Mouse (Mus musculus) lung, adult 18-20 months (tissue): Measurements from ENCODE around the gene Gpr27.
A peak's percentile ranks its signal among the peaks of the same experiment; 100 is the strongest.

Experiments used
- DNase-seq, 2 experiments: peaks; one replicate each; pipeline ENCODE4 v3.0.0; 2022; ENCODE audit warnings: mixed read lengths in 2 of 2

The Gpr27 gene

DNA sequence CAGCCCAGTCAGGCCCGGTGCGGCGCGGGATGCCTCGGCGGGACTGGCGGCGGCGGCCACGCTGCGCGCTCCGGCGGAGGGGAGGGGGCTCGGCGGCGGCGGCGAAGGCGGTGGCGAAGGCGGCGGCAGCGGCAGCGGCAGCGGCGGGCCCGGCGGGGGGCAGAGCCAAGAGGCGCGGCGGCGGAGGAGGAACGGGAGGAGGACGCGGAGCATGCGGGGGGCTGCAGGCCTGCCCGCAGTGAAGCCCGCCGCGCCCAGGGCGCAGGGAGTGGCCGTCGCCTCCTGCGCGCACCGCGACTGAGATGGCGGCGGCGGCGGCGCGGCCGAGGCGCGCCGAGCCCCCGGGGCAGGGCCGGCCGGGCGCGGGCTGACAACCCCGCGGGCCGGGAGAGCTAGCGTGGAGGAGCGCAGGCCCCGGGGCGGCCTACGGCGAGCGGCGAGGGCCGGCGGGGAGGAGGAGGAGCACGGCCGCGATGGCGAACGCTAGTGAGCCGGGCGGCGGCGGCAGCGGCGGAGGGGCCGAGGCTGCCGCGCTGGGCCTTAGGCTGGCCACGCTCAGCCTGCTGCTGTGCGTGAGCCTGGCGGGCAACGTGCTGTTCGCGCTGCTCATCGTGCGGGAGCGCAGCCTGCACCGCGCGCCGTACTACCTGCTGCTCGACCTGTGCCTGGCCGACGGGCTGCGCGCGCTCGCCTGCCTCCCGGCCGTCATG lies at the start of gene Gpr27:
Gene Gpr27, plus strand, starts transcription at position 474 of the 710 bp plus-strand sequence.
- DNase-seq: no peak

- peak; percentile 72 to 80 for DNase-seq
Observed at GRCm38 (mm10) chr6:99643439-99644199, 48.9 kb upstream of the Gpr27 start.

GRCm38 (mm10) chr6:99644386-99644785 lies 48.1 kb upstream of the Gpr27 start:
- no peak for DNase-seq

DNA sequence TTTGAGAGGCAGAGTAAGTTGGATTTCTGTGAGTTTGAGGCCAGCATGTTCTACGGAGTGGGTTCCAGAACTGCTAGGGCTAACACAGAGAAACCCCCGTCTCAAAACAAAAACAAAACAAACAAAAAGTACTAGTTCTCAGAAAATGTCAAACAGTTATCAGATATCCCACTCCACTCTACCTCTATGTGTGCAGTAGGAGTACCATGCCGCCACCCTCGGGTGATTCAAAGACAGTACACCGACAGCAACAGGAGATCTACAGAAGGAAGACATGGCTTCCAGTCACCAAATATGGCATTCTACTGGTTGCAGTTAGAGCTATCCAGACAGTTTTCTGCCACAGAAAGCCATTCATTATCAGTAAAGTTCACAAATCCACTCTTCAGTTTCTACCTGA lies 47.6 kb upstream of the Gpr27 start:
- DNase-seq: no peak

GRCm38 (mm10) chr6:99646344-99646743 lies 46.1 kb upstream of the Gpr27 start:
- DNase-seq: no peak

GRCm38 (mm10) chr6:99649307-99649706 lies 43.2 kb upstream of the Gpr27 start:
- DNase-seq: no peak

- no peak for DNase-seq
Observed at GRCm38 (mm10) chr6:99652341-99652740, 40.1 kb upstream of the Gpr27 start.

- no peak for DNase-seq
Observed at GRCm38 (mm10) chr6:99654343-99654742, 38.1 kb upstream of the Gpr27 start.

DNA sequence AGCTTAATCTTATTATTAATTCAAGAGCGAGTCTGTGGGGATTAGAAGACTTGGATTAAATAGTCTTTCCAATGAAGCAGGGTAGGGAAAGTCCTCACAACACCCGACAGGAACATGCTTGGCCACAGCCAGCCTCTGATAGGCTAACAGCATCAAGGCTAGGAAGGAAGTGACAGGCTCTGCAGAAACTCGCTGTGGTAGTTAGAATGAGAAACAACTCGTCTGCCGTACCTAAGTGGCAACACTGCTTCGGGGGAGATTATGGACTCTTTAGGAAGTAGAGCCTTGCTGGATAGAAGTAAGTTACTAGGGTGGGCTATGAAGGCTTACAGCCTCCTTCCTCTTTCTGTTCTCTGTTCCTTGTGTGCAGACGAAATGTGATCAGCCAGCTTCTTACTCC lies 37.0 kb upstream of the Gpr27 start:
- no peak for DNase-seq

DNA sequence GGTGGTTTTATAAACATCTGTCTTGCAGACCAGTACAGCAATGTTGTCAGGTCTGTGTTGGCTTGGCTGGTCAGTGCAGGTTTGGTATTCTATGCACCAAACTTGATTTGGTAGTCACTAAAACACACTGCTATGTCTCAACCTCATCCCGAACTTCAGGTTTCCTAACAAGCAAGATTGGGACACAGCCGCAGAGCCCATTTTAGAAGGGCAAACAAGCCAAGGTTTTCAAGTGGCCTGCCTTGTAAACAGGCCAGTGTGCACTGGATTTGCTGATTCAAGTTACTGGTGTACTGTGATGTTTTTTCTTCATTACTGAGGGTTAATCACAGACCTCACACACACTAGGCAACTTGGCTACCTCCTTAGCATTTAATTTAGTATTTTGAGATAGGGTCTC lies 36.4 kb upstream of the Gpr27 start:
- peak; percentile 40 to 57 for DNase-seq

DNA sequence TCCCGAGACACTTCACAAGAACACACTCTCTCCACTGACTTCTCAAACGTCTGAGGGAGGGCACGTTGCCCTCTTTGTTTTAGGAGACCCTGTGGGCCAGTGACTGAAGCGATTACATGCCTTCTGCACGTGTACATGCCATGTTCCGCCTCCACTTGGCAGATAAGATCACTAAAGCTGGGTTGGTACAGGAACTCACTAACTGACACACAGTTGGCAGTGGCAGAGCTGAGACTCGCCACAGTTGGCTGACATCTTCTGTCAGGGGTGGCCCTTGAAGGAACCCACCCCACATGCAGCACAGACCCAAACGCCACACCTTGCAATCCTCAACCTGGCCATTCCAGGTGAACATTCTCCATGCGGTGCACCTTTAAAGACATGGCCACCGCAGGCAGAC lies 33.9 kb upstream of the Gpr27 start:
- DNase-seq: no peak

DNA sequence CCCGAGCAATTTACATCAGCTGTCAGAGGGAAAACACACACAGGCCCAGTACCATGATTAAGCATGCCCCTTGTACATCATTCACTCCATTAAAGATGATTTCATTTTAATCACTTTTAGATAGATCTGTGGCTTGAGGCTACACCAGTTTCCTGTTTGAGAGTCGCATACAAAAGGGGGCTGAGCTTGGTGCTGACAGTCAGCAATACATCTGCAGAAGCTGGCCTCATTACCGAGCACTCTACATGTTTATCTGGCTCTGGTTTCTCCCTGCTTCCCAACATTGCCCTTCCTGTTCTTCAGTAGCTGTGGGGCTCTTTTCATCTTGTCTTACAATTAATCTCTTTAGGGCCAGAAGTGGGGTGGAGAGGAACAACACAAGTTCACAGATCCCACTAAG lies 32.0 kb upstream of the Gpr27 start:
- no peak for DNase-seq

DNA sequence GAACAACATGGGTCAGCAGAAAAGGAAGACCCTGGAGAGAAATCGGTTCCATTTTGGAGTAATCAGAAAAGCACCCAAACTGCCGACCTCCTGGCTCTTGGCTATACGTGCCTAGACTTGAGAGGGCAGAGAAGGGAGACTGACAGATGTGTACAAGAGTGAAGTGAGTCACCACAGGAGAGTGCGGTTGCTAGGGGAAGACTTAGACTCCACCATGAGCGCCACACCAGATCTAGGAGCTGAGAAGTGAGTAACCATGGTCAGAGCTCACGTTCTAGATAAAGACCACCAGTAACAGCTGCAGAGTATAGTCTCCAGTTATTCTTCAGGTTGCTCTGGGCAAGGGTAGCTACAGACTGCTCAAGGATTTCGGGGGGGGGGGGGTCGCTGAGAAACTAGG lies 29.2 kb upstream of the Gpr27 start:
- DNase-seq: no peak

GRCm38 (mm10) chr6:99665457-99666317 lies 26.8 kb upstream of the Gpr27 start:
- no peak for DNase-seq

DNA sequence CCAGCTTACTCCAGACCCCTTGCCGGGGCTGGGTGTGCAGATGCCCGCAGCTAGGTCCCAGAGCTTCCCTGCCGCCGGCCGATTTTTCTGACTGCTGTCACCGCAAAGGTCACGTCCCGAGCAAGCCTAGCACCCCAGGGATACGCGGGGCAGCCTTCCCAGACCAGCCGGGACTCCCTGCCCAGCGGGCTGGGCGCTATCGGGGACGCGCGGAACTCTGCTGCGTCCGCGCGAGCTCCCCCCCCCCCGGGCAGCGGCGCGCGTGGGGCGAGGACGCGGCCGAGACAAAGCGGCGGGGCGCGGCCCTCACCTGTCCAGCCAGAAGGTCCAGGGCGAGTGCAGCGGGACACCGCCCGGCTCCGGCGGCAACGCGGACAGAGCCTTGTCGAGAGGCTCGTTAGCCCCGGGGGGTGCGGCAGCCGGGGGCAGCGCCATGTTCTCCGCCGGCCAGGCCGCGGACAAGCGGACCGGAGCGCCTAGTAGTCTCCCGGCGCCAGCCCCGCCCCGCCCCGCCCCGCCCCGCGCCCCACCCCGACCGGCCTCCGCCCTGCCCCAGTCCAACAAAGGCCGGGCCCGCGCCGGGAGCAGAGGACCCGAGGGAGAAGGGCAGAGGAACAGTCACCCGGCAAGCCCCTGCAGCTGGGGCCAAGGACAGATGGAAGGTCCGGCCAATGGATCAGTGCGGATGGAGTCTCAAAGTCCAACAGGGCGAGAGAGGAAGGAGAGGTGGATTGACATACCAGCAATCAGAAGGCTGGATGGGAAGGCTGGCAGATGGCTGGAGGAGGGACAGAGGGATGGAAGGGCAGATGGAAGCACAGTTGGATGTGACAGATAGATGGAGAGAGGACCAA lies 25.9 kb upstream of the Gpr27 start, which contains the start of the genes Eif4e3 and Gm20696:
Gene Eif4e3, minus strand, starts transcription at position 454 of the 854 bp plus-strand sequence.
Gene Gm20696, minus strand, starts transcription at position 480 of the 854 bp plus-strand sequence.
- peak; percentile 49 to 55 for DNase-seq

DNA sequence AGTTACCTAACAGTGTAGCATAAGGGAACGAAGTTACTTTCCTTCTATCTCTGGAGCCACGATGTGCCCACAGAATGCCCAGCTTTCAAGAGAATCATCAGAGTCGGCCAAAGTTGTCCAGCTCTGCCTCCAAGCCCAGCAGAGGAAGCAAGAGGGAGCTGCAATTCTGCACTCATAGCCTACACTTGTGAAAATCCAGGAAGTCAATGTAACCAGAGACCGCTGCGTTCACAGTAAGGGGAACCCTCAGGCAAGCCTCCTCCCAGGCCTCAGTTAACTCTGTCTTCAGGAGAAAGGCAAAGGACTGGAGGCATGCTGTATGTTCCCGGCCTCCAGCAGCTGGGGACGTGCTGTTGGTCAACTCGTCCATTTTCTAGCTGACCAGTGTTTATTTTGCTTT lies 25.2 kb upstream of the Gpr27 start:
- DNase-seq: no peak

DNA sequence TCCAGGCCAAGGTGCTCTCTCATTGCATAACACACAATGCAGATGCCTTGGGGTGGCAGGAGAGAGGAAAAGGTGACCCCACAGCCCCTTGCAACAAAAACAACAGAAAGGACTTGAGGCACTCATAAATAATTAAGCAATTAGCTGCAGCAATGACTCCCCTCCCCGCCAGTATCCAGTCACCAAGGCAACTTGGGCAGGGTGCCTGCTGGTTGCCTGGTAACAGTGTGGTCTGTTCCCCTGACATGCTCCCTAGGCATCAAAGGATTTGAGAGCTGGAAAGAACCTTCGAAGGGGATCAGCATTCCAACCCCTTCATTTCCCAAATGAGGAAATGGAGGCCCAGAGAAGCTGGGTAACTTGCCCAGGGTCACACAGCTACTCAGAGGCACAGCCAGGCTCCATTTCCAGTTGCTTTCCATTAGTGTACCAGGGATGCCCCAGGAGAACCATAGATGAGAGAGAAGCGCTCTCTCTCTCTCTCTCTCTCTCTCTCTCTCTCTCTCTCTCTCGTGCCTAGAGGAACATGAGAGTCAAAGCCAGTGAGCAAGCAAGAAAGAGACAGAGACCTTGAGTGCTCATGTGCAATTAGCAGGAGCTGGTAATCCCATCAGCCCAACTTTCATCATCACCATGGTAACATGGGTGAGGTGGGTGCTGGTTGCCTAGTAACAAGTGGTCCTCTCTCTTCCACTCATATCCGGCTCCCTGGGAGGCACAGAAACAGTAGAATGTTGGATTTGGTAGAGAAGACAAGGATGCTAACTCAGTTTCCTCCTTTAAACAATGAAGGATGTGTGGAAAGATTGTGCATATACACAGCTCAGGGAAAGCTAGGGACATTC lies 22.8 kb upstream of the Gpr27 start:
- DNase-seq: no peak

DNA sequence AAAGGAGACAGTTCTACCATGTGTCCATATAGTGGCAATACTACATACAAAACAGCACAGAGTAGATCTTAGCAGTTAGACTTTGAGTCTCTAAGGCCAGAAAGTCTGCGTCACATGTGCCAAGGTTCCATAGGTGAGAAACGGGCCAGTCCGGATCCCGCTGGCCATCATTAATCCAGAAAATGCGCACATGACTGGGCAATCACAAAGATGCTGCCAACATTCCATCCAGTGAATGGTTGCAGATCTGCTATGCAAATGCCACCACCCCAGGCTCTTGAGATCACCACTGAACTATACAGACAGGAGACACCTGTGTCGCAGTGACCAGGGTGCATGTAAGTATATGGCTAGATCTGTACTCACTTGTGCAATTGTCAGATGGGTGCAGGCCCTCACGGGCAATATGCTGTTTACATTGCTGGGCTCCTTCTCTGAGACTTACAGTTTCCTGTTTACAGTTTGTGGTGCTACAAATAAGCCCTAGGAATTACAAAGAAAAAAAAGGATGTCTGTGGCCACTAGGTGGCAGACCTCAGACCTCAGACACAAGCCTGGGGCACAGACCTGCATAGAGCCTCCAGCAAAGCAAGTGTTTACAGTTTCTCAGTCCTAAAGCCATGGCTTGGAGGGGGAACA lies 21.9 kb upstream of the Gpr27 start:
- peak; percentile 40 to 53 for DNase-seq

- no peak for DNase-seq
Observed at GRCm38 (mm10) chr6:99671768-99672167, 20.7 kb upstream of the Gpr27 start.

- DNase-seq: no peak
Observed at GRCm38 (mm10) chr6:99674482-99674881, 18.0 kb upstream of the Gpr27 start.

- DNase-seq: no peak
Observed at GRCm38 (mm10) chr6:99677325-99677724, 15.2 kb upstream of the Gpr27 start.
